Mouse (Mus musculus): ENCODE data around the gene D11Wsu47e. TPM values are rescaled to one million over a fixed set of nuclear protein-coding genes. Genes with fewer than 3 reads are reported as not detected.

The D11Wsu47e gene
- polyA plus RNA-seq, 1 experiment, result 16.9 TPM

GRCm38 (mm10) chr11:113666648-113667047 lies 17.6 kb upstream of the D11Wsu47e start:
- DNase-seq (ENCODE audit: low read depth), result no peak

DNA sequence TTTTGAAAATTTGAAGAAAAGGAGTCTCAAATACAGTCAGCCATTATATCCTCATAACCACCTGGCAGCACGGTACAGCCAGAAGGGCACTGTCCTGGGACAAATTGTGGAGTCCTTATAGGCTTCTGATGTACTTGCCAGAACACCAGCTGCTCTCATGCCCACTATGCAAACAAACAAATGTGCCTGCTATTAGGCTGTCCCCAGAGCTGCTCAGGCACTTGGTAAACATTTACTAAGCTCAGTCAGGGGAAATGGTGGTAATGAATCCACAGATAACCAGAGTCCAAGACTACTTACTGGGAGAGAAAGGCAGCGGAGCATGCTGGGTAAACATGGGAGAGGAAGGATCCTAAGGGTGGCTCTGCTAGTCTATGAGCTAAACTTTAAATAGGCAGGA lies 17.1 kb upstream of the D11Wsu47e start:
- no peak for DNase-seq (ENCODE audit: low read depth)

- DNase-seq (ENCODE audit: low read depth), result no peak
These were observed 16.5 kb upstream of the D11Wsu47e start for GRCm38 (mm10) chr11:113667704-113668103.

GRCm38 (mm10) chr11:113668857-113669256 lies 15.4 kb upstream of the D11Wsu47e start:
- no peak for DNase-seq (ENCODE audit: low read depth)

- DNase-seq (ENCODE audit: low read depth), result no peak
These were observed 14.5 kb upstream of the D11Wsu47e start for GRCm38 (mm10) chr11:113669711-113670110.

- no peak for DNase-seq (ENCODE audit: low read depth)
These were observed 10.6 kb upstream of the D11Wsu47e start for GRCm38 (mm10) chr11:113673614-113674013.

- DNase-seq (ENCODE audit: low read depth), result no peak
These were observed 9.6 kb upstream of the D11Wsu47e start for GRCm38 (mm10) chr11:113674595-113674994.

- DNase-seq (ENCODE audit: low read depth), result no peak
These were observed 7.4 kb upstream of the D11Wsu47e start for GRCm38 (mm10) chr11:113676847-113677246.

DNA sequence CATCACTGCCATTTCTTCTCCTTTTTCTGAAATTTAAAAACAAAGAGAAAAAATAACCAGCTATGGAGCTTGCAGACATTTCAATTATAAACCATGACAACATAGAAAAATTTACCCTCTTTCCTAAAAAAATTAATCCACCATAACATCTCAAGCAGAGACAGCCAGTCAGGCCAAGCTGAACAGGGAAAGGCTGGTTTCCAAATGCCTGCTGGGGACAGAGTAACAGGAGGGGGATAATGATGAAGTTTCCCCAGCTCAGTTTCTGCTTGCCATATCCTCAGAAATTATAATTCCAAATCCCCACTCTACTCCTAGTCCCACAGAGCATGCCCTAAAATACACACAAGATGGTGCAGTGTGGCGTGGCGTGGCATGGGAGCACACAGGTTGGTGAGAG lies 6.8 kb upstream of the D11Wsu47e start:
- DNase-seq (ENCODE audit: low read depth), result no peak

DNA sequence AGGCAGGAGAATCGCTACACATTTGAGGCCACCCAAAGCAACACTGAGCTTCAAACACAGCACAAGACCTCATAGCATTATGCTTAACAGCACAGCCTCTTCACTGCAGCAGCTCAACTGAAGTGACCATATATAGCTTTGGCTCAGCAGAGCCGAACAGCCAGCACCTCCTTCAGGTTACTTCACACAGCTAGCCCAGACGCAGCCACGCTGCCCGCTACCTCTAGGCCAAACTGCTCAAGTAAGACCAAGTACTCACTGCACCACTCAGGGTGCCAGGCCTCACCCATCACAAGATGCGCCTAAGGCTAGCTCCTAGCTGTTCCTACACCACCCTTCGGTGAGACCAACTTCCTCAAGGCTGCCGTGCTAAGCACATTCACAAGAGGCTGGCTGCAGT lies 5.8 kb upstream of the D11Wsu47e start:
- no peak for DNase-seq (ENCODE audit: low read depth)

GRCm38 (mm10) chr11:113680954-113681353 lies 3.3 kb upstream of the D11Wsu47e start:
- no peak for DNase-seq (ENCODE audit: low read depth)

GRCm38 (mm10) chr11:113681979-113682378 lies 2.2 kb upstream of the D11Wsu47e start:
- DNase-seq (ENCODE audit: low read depth), result no peak

- DNase-seq (ENCODE audit: low read depth), result no peak
These were observed 1.1 kb upstream of the D11Wsu47e start for GRCm38 (mm10) chr11:113682897-113683626.

DNA sequence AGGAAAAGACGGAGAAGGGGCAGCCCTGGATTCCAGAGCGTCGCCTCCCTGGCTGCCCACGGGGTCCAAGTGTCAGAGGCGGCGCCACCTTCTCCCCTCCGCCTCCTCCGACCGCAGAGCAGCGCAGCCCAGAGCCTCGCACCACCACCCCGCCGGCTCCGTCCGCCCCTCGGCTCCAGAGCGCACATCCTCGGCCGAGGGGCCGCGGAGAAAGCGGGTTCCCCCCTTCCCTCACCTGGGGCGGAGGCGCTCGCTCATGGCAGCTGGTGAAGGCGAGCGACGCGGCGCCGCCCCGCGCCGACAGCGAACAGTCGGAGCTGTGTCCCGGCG lies 620 bp upstream of the D11Wsu47e start:
- no peak for DNase-seq (ENCODE audit: low read depth)

GRCm38 (mm10) chr11:113684707-113685426 lies 655 bp downstream of the D11Wsu47e start:
- DNase-seq (ENCODE audit: low read depth), result no peak

DNA sequence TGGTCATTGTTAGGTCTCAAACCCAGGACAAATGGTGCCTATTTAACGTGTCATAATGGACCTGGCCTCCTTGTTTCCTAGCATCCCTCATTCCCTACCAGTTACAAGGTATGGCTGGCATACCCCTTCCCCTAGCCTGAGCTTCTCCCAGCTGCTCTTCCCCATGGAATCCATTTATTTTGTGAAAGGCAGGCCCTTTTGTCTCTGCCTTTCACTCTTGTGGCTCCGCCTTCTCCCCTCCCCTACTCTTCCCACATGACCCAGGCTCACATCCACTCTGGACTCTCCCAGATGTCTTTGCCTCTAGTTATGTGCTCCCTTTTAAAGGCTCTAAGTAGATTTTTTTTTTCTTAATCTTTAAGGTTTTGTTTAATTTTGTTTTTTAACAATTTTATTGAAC lies 2.8 kb downstream of the D11Wsu47e start:
- DNase-seq (ENCODE audit: low read depth), result no peak

DNA sequence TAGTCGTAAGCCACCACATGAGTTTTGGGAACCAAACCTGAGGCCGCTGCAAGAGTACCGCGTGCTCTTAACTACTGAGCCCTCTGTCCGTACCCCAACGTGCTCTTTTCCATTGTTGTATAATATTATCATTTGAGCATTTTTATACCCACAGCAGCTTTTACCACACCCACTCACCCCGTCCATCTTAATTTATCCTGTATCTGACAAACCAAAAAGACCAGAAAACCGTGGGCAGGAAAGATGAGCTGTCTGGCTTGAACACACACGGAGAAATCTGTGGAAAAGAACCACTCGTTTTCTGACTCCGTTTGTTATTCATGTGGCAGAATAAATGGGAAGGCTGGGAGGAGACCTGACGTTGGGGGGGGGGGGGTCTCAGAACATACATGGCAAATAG lies 6.3 kb downstream of the D11Wsu47e start:
- no peak for DNase-seq (ENCODE audit: low read depth)

- no peak for DNase-seq (ENCODE audit: low read depth)
These were observed 7.1 kb downstream of the D11Wsu47e start for GRCm38 (mm10) chr11:113691318-113691717.

- no peak for DNase-seq (ENCODE audit: low read depth)
These were observed 7.6 kb downstream of the D11Wsu47e start for GRCm38 (mm10) chr11:113691851-113692250.

DNA sequence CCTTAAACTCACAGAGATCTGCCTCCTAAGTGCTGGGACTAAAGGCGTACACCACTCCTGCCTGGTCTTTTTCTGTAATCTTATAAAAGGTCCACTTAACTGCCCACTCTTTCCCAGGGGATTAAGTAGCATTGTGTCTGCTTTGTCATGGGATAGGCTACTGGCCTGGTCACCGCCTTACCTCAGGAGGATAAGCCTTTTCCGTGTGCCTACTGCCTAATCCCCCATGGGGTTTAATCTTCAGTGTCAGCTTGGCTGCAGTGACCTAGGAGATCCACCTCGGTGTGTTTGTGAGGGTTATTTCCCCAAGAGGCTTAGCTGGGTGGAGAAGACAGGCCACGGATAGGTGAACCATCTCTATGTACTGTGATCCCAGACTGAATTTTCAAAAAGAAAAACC lies 13.4 kb downstream of the D11Wsu47e start:
- no peak for DNase-seq (ENCODE audit: low read depth)

DNA sequence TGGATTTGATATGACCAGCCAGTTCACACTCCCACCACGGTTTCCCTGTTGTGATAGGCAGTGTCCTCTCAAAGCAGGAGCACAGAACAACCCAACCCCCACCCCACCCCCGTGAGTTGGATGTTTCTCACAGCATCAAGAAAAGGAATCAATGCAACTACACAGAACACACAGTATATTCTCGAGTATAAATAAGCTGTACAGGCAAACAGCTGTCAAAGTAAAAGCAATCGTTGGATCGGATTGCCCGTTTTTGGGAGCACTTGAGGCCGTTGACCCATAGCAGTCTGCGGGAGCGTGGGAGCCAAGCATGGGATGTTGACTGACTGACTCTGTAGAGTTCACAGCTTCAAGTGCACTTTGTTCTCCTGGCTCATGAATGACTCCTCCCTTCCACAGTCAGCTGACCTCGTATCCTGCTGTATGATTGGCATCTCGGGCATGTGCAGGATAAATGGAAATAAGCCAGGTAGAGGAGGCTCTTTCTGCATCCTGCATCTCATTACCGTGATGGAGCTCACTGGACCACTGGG lies 13.9 kb downstream of the D11Wsu47e start:
- no peak for DNase-seq (ENCODE audit: low read depth)

GRCm38 (mm10) chr11:113699643-113700042 lies 15.4 kb downstream of the D11Wsu47e start:
- no peak for DNase-seq (ENCODE audit: low read depth)

DNA sequence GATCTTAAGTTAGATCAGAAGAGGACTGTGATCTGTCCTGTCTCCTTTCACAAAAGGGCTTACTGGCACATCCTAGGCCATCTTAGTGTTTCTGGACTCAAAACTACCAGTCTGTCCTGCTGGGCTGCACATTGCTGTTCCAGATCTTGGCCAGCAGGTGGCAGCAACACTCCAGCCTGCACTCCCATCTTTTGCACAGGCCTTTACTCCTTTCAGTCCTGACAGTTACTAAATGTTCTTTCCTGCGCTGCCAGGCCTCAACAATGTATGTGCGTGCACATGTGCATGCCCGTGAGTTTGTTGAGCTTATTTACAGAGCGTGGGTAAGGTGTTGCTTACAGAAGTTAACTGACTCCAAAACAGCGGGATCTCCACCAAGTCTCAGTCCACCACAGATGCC lies 19.5 kb downstream of the D11Wsu47e start:
- DNase-seq (ENCODE audit: low read depth), result no peak
